Mouse (Mus musculus): ENCODE data around the gene Tmem88.

The Tmem88 gene

GRCm38 (mm10) chr11:69398059-69398458 lies at the start of gene Tmem88:
Tmem88 (minus strand) TSS chr11:69398234.
- no peak for DNase-seq (ENCODE audit: low read depth)

- DNase-seq (ENCODE audit: low read depth), result no peak
Measured at GRCm38 (mm10) chr11:69447299-69447698, 49.3 kb upstream of the Tmem88 start.

- no peak for DNase-seq (ENCODE audit: low read depth)
Measured at GRCm38 (mm10) chr11:69443328-69443727, 45.3 kb upstream of the Tmem88 start.

- DNase-seq (ENCODE audit: low read depth), result no peak
Measured at GRCm38 (mm10) chr11:69437291-69437690, 39.3 kb upstream of the Tmem88 start.

GRCm38 (mm10) chr11:69433189-69433588 lies 35.2 kb upstream of the Tmem88 start:
- no peak for DNase-seq (ENCODE audit: low read depth)

GRCm38 (mm10) chr11:69432640-69432982 lies 34.6 kb upstream of the Tmem88 start:
- DNase-seq (ENCODE audit: low read depth), result no peak

GRCm38 (mm10) chr11:69431829-69432639 lies 34.0 kb upstream of the Tmem88 start:
- peak; percentile 90 for DNase-seq (ENCODE audit: low read depth)

- no peak for DNase-seq (ENCODE audit: low read depth)
Measured at GRCm38 (mm10) chr11:69430631-69431030, 32.6 kb upstream of the Tmem88 start.

- DNase-seq (ENCODE audit: low read depth), result no peak
Measured at GRCm38 (mm10) chr11:69429313-69429712, 31.3 kb upstream of the Tmem88 start.

GRCm38 (mm10) chr11:69428751-69429150 lies 30.7 kb upstream of the Tmem88 start:
- peak; percentile 52 for DNase-seq (ENCODE audit: low read depth)

- DNase-seq (ENCODE audit: low read depth), result no peak
Measured at GRCm38 (mm10) chr11:69426246-69426645, 28.2 kb upstream of the Tmem88 start.

GRCm38 (mm10) chr11:69423885-69424284 lies 25.9 kb upstream of the Tmem88 start:
- no peak for DNase-seq (ENCODE audit: low read depth)

- DNase-seq (ENCODE audit: low read depth), result no peak
Measured at GRCm38 (mm10) chr11:69422842-69423241, 24.8 kb upstream of the Tmem88 start.

- no peak for DNase-seq (ENCODE audit: low read depth)
Measured at GRCm38 (mm10) chr11:69421131-69421977, 23.3 kb upstream of the Tmem88 start.

- DNase-seq (ENCODE audit: low read depth), result no peak
Measured at GRCm38 (mm10) chr11:69420554-69421000, 22.5 kb upstream of the Tmem88 start.

GRCm38 (mm10) chr11:69419813-69420553 lies 21.9 kb upstream of the Tmem88 start:
- DNase-seq (ENCODE audit: low read depth), result peak; percentile 70

GRCm38 (mm10) chr11:69419443-69419812 lies 21.4 kb upstream of the Tmem88 start:
- DNase-seq (ENCODE audit: low read depth), result peak; percentile 69

- peak; percentile 91 for DNase-seq (ENCODE audit: low read depth)
Measured at GRCm38 (mm10) chr11:69418481-69419442, 20.7 kb upstream of the Tmem88 start.

GRCm38 (mm10) chr11:69417449-69418384 lies 19.7 kb upstream of the Tmem88 start:
- peak; percentile 75 for DNase-seq (ENCODE audit: low read depth)

- no peak for DNase-seq (ENCODE audit: low read depth)
Measured at GRCm38 (mm10) chr11:69416921-69417448, 19.0 kb upstream of the Tmem88 start.

Measured in naive thymus-derived CD4-positive, alpha-beta T cell, adult 2 months (primary cell).